ENCODE assay signal across 11 mouse cellular contexts in genomic region chr19:58590251-58590936, GRCm38 (mm10).
DNase-seq lines count a peak whose midpoint lies in the region.
"Had no signal": no experiment of that assay in that cellular context is flagged by ENCODE, and none has a peak within 500 bp of the region (broad histone marks: within the 10 kb centered on the region; RNA-seq: fewer than 3 reads in every experiment).

No protein-coding gene starts in this region.

- peak; percentile 55 for DNase-seq in layer of hippocampus, adult 11-12 months (ENCODE audit: low spot score)
- no peak for DNase-seq in layer of hippocampus, postnatal 10 days (ENCODE audit: low spot score in 2 of 2)
- peak; percentile 81 for DNase-seq in brain, adult 2 months (ENCODE audit: low read depth, low spot score)
- DNase-seq in frontal cortex, postnatal 25 days (ENCODE audit: low spot score in 2 of 2): peak; percentile 8 to 9
- DNase-seq in left cerebral cortex, adult 8-10 months (ENCODE audit: low spot score in 2 of 2): peak; percentile 12 to 39
- DNase-seq in ovary, postnatal 14 days (ENCODE audit: low spot score): no peak
- no peak for DNase-seq in thymus, postnatal 10 days (ENCODE audit: low spot score in 2 of 2)
- DNase-seq: cerebellum, adult 11-12 months; heart, postnatal 36 days; lung, postnatal 36 days; thymus, adult 18-20 months had no signal

Comparison
In these comparisons a context has a peak if more than half of its experiments do, and no peak if none do; other contexts are left out.
1. DNase-seq: peak in layer of hippocampus, adult 11-12 months (single experiment), brain, adult 2 months (single experiment), frontal cortex, postnatal 25 days (2 of 2) and left cerebral cortex, adult 8-10 months (2 of 2); none in layer of hippocampus, postnatal 10 days (0 of 2), ovary, postnatal 14 days (single experiment) and thymus, postnatal 10 days (0 of 2).